Mouse (Mus musculus): ENCODE results near the gene Ddo.
A peak's percentile ranks its signal among the peaks of the same experiment; 100 is the strongest.

Gene Ddo

GRCm38 (mm10) chr10:40665270-40665669 lies 35.5 kb downstream of the Ddo start:
- no peak for DNase-seq (ENCODE audit: low read depth, low spot score)

GRCm38 (mm10) chr10:40666943-40667342 lies 37.1 kb downstream of the Ddo start:
- no peak for DNase-seq (ENCODE audit: low read depth, low spot score)

- DNase-seq (ENCODE audit: low read depth, low spot score): no peak
These were observed 38.8 kb downstream of the Ddo start for GRCm38 (mm10) chr10:40668640-40669039.

- no peak for DNase-seq (ENCODE audit: low read depth, low spot score)
These were observed 42.9 kb downstream of the Ddo start for GRCm38 (mm10) chr10:40672587-40673296.

- DNase-seq (ENCODE audit: low read depth, low spot score): no peak
These were observed 43.5 kb downstream of the Ddo start for GRCm38 (mm10) chr10:40673297-40673665.

GRCm38 (mm10) chr10:40674151-40674550 lies 44.3 kb downstream of the Ddo start:
- DNase-seq (ENCODE audit: low read depth, low spot score): no peak

- no peak for DNase-seq (ENCODE audit: low read depth, low spot score)
These were observed 46.1 kb downstream of the Ddo start for GRCm38 (mm10) chr10:40675921-40676320.

- no peak for DNase-seq (ENCODE audit: low read depth, low spot score)
These were observed 48.7 kb downstream of the Ddo start for GRCm38 (mm10) chr10:40678477-40678876.

- no peak for DNase-seq (ENCODE audit: low read depth, low spot score)
These were observed 52.7 kb downstream of the Ddo start for GRCm38 (mm10) chr10:40682470-40682869.

GRCm38 (mm10) chr10:40683092-40683867 lies 53.5 kb downstream of the Ddo start, which contains the start of gene Mettl24:
Mettl24 (plus strand) TSS chr10:40683282.
- DNase-seq (ENCODE audit: low read depth, low spot score): peak; percentile 69

- no peak for DNase-seq (ENCODE audit: low read depth, low spot score)
These were observed 54.0 kb downstream of the Ddo start for GRCm38 (mm10) chr10:40683868-40684253.

GRCm38 (mm10) chr10:40684326-40684725 lies 54.5 kb downstream of the Ddo start:
- no peak for DNase-seq (ENCODE audit: low read depth, low spot score)

GRCm38 (mm10) chr10:40685641-40686040 lies 55.8 kb downstream of the Ddo start:
- DNase-seq (ENCODE audit: low read depth, low spot score): no peak

- no peak for DNase-seq (ENCODE audit: low read depth, low spot score)
These were observed 57.2 kb downstream of the Ddo start for GRCm38 (mm10) chr10:40686976-40687375.

GRCm38 (mm10) chr10:40687407-40687806 lies 57.6 kb downstream of the Ddo start:
- DNase-seq (ENCODE audit: low read depth, low spot score): no peak

- no peak for DNase-seq (ENCODE audit: low read depth, low spot score)
These were observed 58.5 kb downstream of the Ddo start for GRCm38 (mm10) chr10:40688266-40688665.

- DNase-seq (ENCODE audit: low read depth, low spot score): no peak
These were observed 59.1 kb downstream of the Ddo start for GRCm38 (mm10) chr10:40688873-40689272.

- DNase-seq (ENCODE audit: low read depth, low spot score): no peak
These were observed 68.8 kb downstream of the Ddo start for GRCm38 (mm10) chr10:40698652-40699051.

- DNase-seq (ENCODE audit: low read depth, low spot score): no peak
These were observed 81.3 kb downstream of the Ddo start for GRCm38 (mm10) chr10:40711127-40711526.

GRCm38 (mm10) chr10:40713018-40713608 lies 83.3 kb downstream of the Ddo start:
- DNase-seq (ENCODE audit: low read depth, low spot score): peak; percentile 57

GRCm38 (mm10) chr10:40713829-40714228 lies 84.0 kb downstream of the Ddo start:
- no peak for DNase-seq (ENCODE audit: low read depth, low spot score)

- DNase-seq (ENCODE audit: low read depth, low spot score): no peak
These were observed 85.3 kb downstream of the Ddo start for GRCm38 (mm10) chr10:40715151-40715550.

GRCm38 (mm10) chr10:40716296-40716695 lies 86.5 kb downstream of the Ddo start:
- DNase-seq (ENCODE audit: low read depth, low spot score): no peak

Measured in ES-CJ7 (cell line).